In the genomic region with DNA sequence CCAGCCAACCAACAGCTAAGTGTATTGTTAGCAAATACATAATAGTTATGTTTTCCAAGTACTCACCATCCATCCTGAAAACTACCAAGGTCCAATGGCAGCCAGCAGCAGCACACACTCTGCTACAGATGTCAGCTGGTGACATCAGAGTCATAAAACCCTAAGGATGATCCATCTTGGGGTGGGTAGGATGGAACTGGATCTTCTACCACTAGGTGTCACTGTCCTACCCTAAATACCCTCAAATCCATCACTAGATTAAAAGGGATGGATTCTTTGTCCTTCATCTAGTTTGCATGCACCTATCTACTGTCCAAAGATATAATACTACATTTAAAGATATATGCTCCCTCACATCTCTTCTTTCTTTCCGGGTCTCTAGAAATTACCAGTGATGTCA, we compare ENCODE assay signal across 8 mouse cellular contexts.
DNase-seq lines count a peak whose midpoint lies in the region; ATAC-seq and TF ChIP-seq lines count a peak whose summit lies in the region.

No protein-coding gene starts in this region.

- no peak overlapping the region for H3K4me2 ChIP-seq in kidney, embryonic 15.5 days
- H3K4me2 ChIP-seq in CH12.LX (ENCODE audit: insufficient read depth, low read depth, poor library complexity, severe bottlenecking), result no peak overlapping the region

- no peaks in the 10 kb centered on the region for H3K9me3 ChIP-seq in kidney, embryonic 15.5 days (replicated peaks)
- H3K9me3 ChIP-seq in CH12.LX (replicated peaks; ENCODE audit: low read length), result no peaks in the 10 kb centered on the region

- 88% methylated on average over 1 of the region's 1 CpGs for WGBS in kidney, embryonic 15.5 days
- WGBS in bone marrow, adult 2 months, result 60% methylated on average over 1 of the region's 1 CpGs
- WGBS in lung, adult 2 months, result 81% methylated on average over 1 of the region's 1 CpGs

- H3K27ac ChIP-seq in kidney, embryonic 15.5 days, result no peak overlapping the region
- no peak overlapping the region for H3K27ac ChIP-seq in CH12.LX (ENCODE audit: insufficient read depth, low read depth)
- no peak overlapping the region for H3K27ac ChIP-seq in bone marrow, adult 2 months (ENCODE audit: control insufficient read depth, insufficient read depth, low read depth, low read length, poor library complexity)

- peak; percentile 2 for DNase-seq in kidney, adult 11 months
- peak; percentile 50 for DNase-seq in CH12.LX (ENCODE audit: extremely low read depth)
- peak; percentile 26 for DNase-seq in forelimb bud, embryonic 11.5 days (ENCODE audit: low read depth, low spot score)
- DNase-seq in lung, adult 2 months, result no peak
- DNase-seq in spleen, postnatal 36 days (ENCODE audit: low spot score in 2 of 2), result no peak
- no peak for DNase-seq in thymus, postnatal 4 days

- H3K27me3 ChIP-seq in kidney, embryonic 15.5 days, result no peaks in the 10 kb centered on the region
- H3K27me3 ChIP-seq in CH12.LX (replicated peaks), result no peaks in the 10 kb centered on the region

- H3K9ac ChIP-seq in kidney, embryonic 15.5 days, result no peak overlapping the region
- no peak overlapping the region for H3K9ac ChIP-seq in CH12.LX (ENCODE audit: insufficient read depth, low read depth)

- TF ChIP-seq RAD21 in CH12.LX (IDR thresholded peaks at IDR 0.05; ENCODE audit: low read depth, low read length), result peak; percentile 73

- TF ChIP-seq POLR2A in CH12.LX (IDR thresholded peaks at IDR 0.05; ENCODE audit: low read depth, low read length), result no peak
- no peak for TF ChIP-seq POLR2A in bone marrow, adult 2 months (IDR thresholded peaks at IDR 0.05; ENCODE audit: borderline replicate concordance, control insufficient read depth, low read depth, low read length)
- TF ChIP-seq POLR2A in lung, adult 2 months (IDR thresholded peaks at IDR 0.05; ENCODE audit: borderline replicate concordance, extremely low read depth, low read depth, low read length), result no peak

- in situ Hi-C loops in CH12.LX (cut with MboI; ENCODE audit: low pct_ligation_motif_present, low pct_unique_long_range_greater_than_20kb, low sequenced_read_pairs), result loop anchor here (10.0 kb wide), 1 partner anchor 328 kb away; no protein-coding TSS in a partner anchor

- H3K4me1 ChIP-seq in kidney, embryonic 15.5 days, result no peaks in the 10 kb centered on the region
- no peaks in the 10 kb centered on the region for H3K4me1 ChIP-seq in CH12.LX (ENCODE audit: control insufficient read depth in 1 of 2, insufficient read depth in 2 of 2)
- H3K4me1 ChIP-seq in bone marrow, adult 2 months (ENCODE audit: control insufficient read depth, insufficient read depth, low read length), result no peaks in the 10 kb centered on the region
- no peaks in the 10 kb centered on the region for H3K4me1 ChIP-seq in lung, adult 2 months (ENCODE audit: control insufficient read depth, insufficient read depth, low read length)

- no peaks in the 10 kb centered on the region for H3K79me2 ChIP-seq in CH12.LX (replicated peaks; ENCODE audit: control insufficient read depth, extremely low read depth, insufficient read depth, poor library complexity, severe bottlenecking)

- no peaks in the 10 kb centered on the region for H3K36me3 ChIP-seq in kidney, embryonic 15.5 days
- H3K36me3 ChIP-seq in CH12.LX (replicated peaks in 1 of 2; ENCODE audit: control insufficient read depth in 1 of 2, insufficient read depth in 1 of 2, low read length in 1 of 2), result no peaks in the 10 kb centered on the region

- H3K4me3 ChIP-seq in kidney, embryonic 15.5 days (replicated peaks), result no peak overlapping the region
- H3K4me3 ChIP-seq in CH12.LX (replicated peaks in 1 of 3; ENCODE audit: low read depth in 2 of 3, low read length in 2 of 3, poor library complexity in 1 of 3), result no peak overlapping the region
- H3K4me3 ChIP-seq in bone marrow, adult 2 months (replicated peaks; ENCODE audit: control insufficient read depth, low read depth, low read length), result no peak overlapping the region
- no peak overlapping the region for H3K4me3 ChIP-seq in lung, adult 2 months (replicated peaks; ENCODE audit: extremely low read depth, low read depth, low read length)

- no peak; the same call in 1 of the 2 replicates for ATAC-seq in kidney, embryonic 15.5 days (replicated peaks; ENCODE audit: low FRiP score)

- peak; percentile 61 to 74 for TF ChIP-seq CTCF in CH12.LX (conservative IDR thresholded peaks at IDR 0.05 in 1 of 2, IDR thresholded peaks at IDR 0.05 in 1 of 2; ENCODE audit: low read depth in 2 of 2, low read length in 2 of 2)
- 0 out of 2 replicates have a peak, but pooled peaks have one; percentile 14 for TF ChIP-seq CTCF in bone marrow, adult 2 months (IDR thresholded peaks at IDR 0.05; ENCODE audit: control insufficient read depth, insufficient read depth, low read length)
- TF ChIP-seq CTCF in lung, adult 2 months (IDR thresholded peaks at IDR 0.05; ENCODE audit: insufficient read depth, low read length), result peak; percentile 26; the same call in 1 of the 2 replicates

- dilution Hi-C loops in CH12.LX (cut with MboI; ENCODE audit: extremely low pct_ligation_motif_present, extremely low pct_unique_long_range_greater_than_20kb, low sequenced_read_pairs), result no loop called here

- no peak for TF ChIP-seq EP300 in CH12.LX (IDR thresholded peaks at IDR 0.05; ENCODE audit: low read length)

TF ChIP-seq in CH12.LX, 34 proteins besides CTCF, POLR2A, EP300 and RAD21:
- TF ChIP-seq SMC3 (IDR thresholded peaks at IDR 0.05; ENCODE audit: low read depth, low read length) (peak; percentile 68), PAX5 (IDR thresholded peaks at IDR 0.05; ENCODE audit: low read length) (no peak)

Comparison
In these comparisons a context has a peak if more than half of its experiments do, and no peak if none do; other contexts are left out.
1. DNase-seq: peak in kidney, adult 11 months (single experiment), CH12.LX (single experiment) and forelimb bud, embryonic 11.5 days (single experiment); none in lung, adult 2 months (single experiment), spleen, postnatal 36 days (0 of 2) and thymus, postnatal 4 days (single experiment).
2. CTCF ChIP-seq: peak in every context shown above with its lines; median percentile 68 in CH12.LX; 26 in lung, adult 2 months; 14 in bone marrow, adult 2 months.